Mouse (Mus musculus) erythroblast, embryonic 14.5 days (primary cell): ENCODE results near the gene Slit2. TPM values are rescaled to one million over a fixed set of nuclear protein-coding genes. Genes with fewer than 3 reads are reported as not detected.

Experiments
- H3K27me3 ChIP-seq: 2 replicates; pipeline ENCODE4 v1.6.1; 2012; ENCODE audit warnings: inconsistent platforms; ENCODE audit not compliant: control insufficient read depth
- H3K36me3 ChIP-seq: 2 replicates; pipeline ENCODE4 v1.6.1; 2012; ENCODE audit warnings: mild to moderate bottlenecking, inconsistent platforms; ENCODE audit not compliant: control insufficient read depth
- H3K4me1 ChIP-seq: 2 replicates; pipeline ENCODE4 v1.6.1; 2012; ENCODE audit warnings: inconsistent platforms; ENCODE audit not compliant: control insufficient read depth
- H3K4me3 ChIP-seq: replicated peaks from 2 replicates; pipeline ENCODE3; 2012; ENCODE audit warnings: moderate library complexity, mild to moderate bottlenecking, inconsistent platforms
- H3K9me3 ChIP-seq: 2 replicates; pipeline ENCODE4 v1.6.1; 2012; ENCODE audit warnings: low read length, inconsistent platforms, mixed read lengths; ENCODE audit not compliant: control insufficient read depth
- GATA1 ChIP-seq: IDR thresholded peaks from 2 replicates; pipeline ENCODE4 v1.6.1; 2012; ENCODE audit warnings: low read length, inconsistent platforms, mixed read lengths
- TAL1 ChIP-seq: IDR thresholded peaks from 3 replicates; pipeline ENCODE4 v1.6.1; 2012; ENCODE audit warnings: low read length, inconsistent platforms, mixed read lengths
- polyA plus RNA-seq: library from polyadenylated mRNA; stranded (reverse); fragments of >175 nt; gene quantifications from 2 replicates; pipeline ENCODE4 v1.2.3, GENCODE M21; 2012

Slit2 gene
- polyA plus RNA-seq, 1 experiment: 0.01 TPM

GRCm38 (mm10) chr5:48038033-48038432, 55.1 kb downstream of the Slit2 start:
- TF ChIP-seq GATA1 (no peak), TAL1 (no peak)
- no peaks in the 10 kb centered on the region for H3K36me3 ChIP-seq
- H3K9me3 ChIP-seq: no peaks in the 10 kb centered on the region
- no peaks in the 10 kb centered on the region for H3K27me3 ChIP-seq
- no peak overlapping the region for H3K4me3 ChIP-seq
- H3K4me1 ChIP-seq: no peaks in the 10 kb centered on the region

- H3K9me3 ChIP-seq: no peaks in the 10 kb centered on the region
- TF ChIP-seq GATA1: no peak
- no peak for TF ChIP-seq TAL1
Observed at GRCm38 (mm10) chr5:48048986-48049751, 66.2 kb downstream of the Slit2 start.

GRCm38 (mm10) chr5:48050637-48051314, 67.8 kb downstream of the Slit2 start:
- Histone ChIP-seq H3K36me3 (no peaks in the 10 kb centered on the region), H3K27me3 (no peaks in the 10 kb centered on the region), H3K9me3 (no peaks in the 10 kb centered on the region), H3K4me1 (no peaks in the 10 kb centered on the region), H3K4me3 (no peak overlapping the region)
- TF ChIP-seq TAL1 (no peak), GATA1 (no peak)

More at GRCm38 (mm10) chr5:48048986-48049751, 66.2 kb downstream of the Slit2 start:
- no peak overlapping the region for H3K4me3 ChIP-seq
- no peaks in the 10 kb centered on the region for H3K36me3 ChIP-seq
- H3K4me1 ChIP-seq: no peaks in the 10 kb centered on the region
- H3K27me3 ChIP-seq: no peaks in the 10 kb centered on the region

GRCm38 (mm10) chr5:48058612-48059011, 75.7 kb downstream of the Slit2 start:
- Histone ChIP-seq H3K36me3 (no peaks in the 10 kb centered on the region), H3K27me3 (no peaks in the 10 kb centered on the region), H3K9me3 (no peaks in the 10 kb centered on the region), H3K4me3 (no peak overlapping the region), H3K4me1 (no peaks in the 10 kb centered on the region)
- TF ChIP-seq TAL1 (no peak), GATA1 (no peak)

- TF ChIP-seq GATA1 (no peak), TAL1 (no peak)
- Histone ChIP-seq H3K27me3 (no peaks in the 10 kb centered on the region), H3K4me3 (no peak overlapping the region), H3K36me3 (no peaks in the 10 kb centered on the region), H3K9me3 (no peaks in the 10 kb centered on the region), H3K4me1 (no peaks in the 10 kb centered on the region)
Observed at GRCm38 (mm10) chr5:48060715-48061114, 77.8 kb downstream of the Slit2 start.

- Histone ChIP-seq H3K27me3 (no peaks in the 10 kb centered on the region), H3K4me3 (no peak overlapping the region), H3K4me1 (no peaks in the 10 kb centered on the region), H3K9me3 (no peaks in the 10 kb centered on the region), H3K36me3 (no peaks in the 10 kb centered on the region)
- TF ChIP-seq TAL1 (no peak), GATA1 (no peak)
Observed at GRCm38 (mm10) chr5:48078730-48079129, 95.8 kb downstream of the Slit2 start.

- Histone ChIP-seq H3K27me3 (no peaks in the 10 kb centered on the region), H3K4me1 (no peaks in the 10 kb centered on the region), H3K36me3 (no peaks in the 10 kb centered on the region), H3K9me3 (no peaks in the 10 kb centered on the region), H3K4me3 (no peak overlapping the region)
- TF ChIP-seq GATA1 (no peak), TAL1 (no peak)
Observed at GRCm38 (mm10) chr5:48081223-48081881, 98.4 kb downstream of the Slit2 start.

GRCm38 (mm10) chr5:48113400-48113799, 130.5 kb downstream of the Slit2 start:
- TF ChIP-seq GATA1 (no peak), TAL1 (no peak)
- H3K4me3 ChIP-seq: no peak overlapping the region

GRCm38 (mm10) chr5:48114969-48115537, 132.1 kb downstream of the Slit2 start:
- H3K4me1 ChIP-seq: no peaks in the 10 kb centered on the region
- H3K9me3 ChIP-seq: no peaks in the 10 kb centered on the region
- no peak overlapping the region for H3K4me3 ChIP-seq
- no peaks in the 10 kb centered on the region for H3K27me3 ChIP-seq
- H3K36me3 ChIP-seq: no peaks in the 10 kb centered on the region
- TF ChIP-seq GATA1 (no peak), TAL1 (no peak)

More at GRCm38 (mm10) chr5:48113400-48113799, 130.5 kb downstream of the Slit2 start:
- H3K36me3 ChIP-seq: no peaks in the 10 kb centered on the region
- no peaks in the 10 kb centered on the region for H3K27me3 ChIP-seq
- H3K4me1 ChIP-seq: no peaks in the 10 kb centered on the region
- no peaks in the 10 kb centered on the region for H3K9me3 ChIP-seq
